Mouse (Mus musculus) liver, adult 2 months (tissue): ENCODE measurements around the gene Cdc42ep2. TPM values are rescaled to one million over a fixed set of nuclear protein-coding genes. Genes with fewer than 3 reads are reported as not detected.
A peak's percentile ranks its signal among the peaks of the same experiment; 100 is the strongest.

Experiments
- DNase-seq: peaks from one replicate; pipeline ENCODE4 v3.0.0-alpha.2; 2011; ENCODE audit warnings: low read depth, low spot score; ENCODE audit errors: extremely low read depth
- H3K27ac ChIP-seq: fragments of 200-500 bp; replicated peaks from 2 replicates; pipeline ENCODE4 v1.5.1; 2012; ENCODE audit warnings: low read depth, mild to moderate bottlenecking, control low read depth, inconsistent platforms, low read length; ENCODE audit not compliant: insufficient read depth
- H3K27me3 ChIP-seq: fragments of 200-500 bp; 2 replicates; pipeline ENCODE4 v1.6.1; 2012; ENCODE audit warnings: mild to moderate bottlenecking, moderate library complexity, low read length, inconsistent platforms; ENCODE audit not compliant: control insufficient read depth, insufficient read depth
- H3K36me3 ChIP-seq: fragments of 200-500 bp; 2 replicates; pipeline ENCODE4 v1.6.1; 2012; ENCODE audit warnings: low read length, inconsistent platforms; ENCODE audit not compliant: control insufficient read depth, insufficient read depth
- H3K4me1 ChIP-seq: fragments of 200-500 bp; 2 replicates; pipeline ENCODE4 v1.6.1; 2011; ENCODE audit warnings: low read length; ENCODE audit not compliant: control insufficient read depth, insufficient read depth
- H3K4me3 ChIP-seq: fragments of 200-500 bp; 2 replicates; pipeline ENCODE4 v1.5.1; 2011; ENCODE audit warnings: low read depth, mild to moderate bottlenecking, control low read depth, low read length, moderate library complexity; ENCODE audit not compliant: insufficient read depth
- H3K79me2 ChIP-seq: fragments of 200-500 bp; 2 replicates; pipeline ENCODE4 v1.6.1; 2012; ENCODE audit warnings: inconsistent platforms, mild to moderate bottlenecking, low read length, moderate library complexity; ENCODE audit not compliant: control insufficient read depth, insufficient read depth
- H3K9ac ChIP-seq: fragments of 200-500 bp; 2 replicates; pipeline ENCODE4 v1.6.1; 2012; ENCODE audit warnings: low read depth, mild to moderate bottlenecking, control low read depth, inconsistent platforms, low read length
- CTCF ChIP-seq: fragments of 200-500 bp; IDR thresholded peaks from 2 replicates; pipeline ENCODE4 v1.5.1; 2011; ENCODE audit warnings: low read depth, low read length, control low read depth
- POLR2A ChIP-seq: fragments of 200-500 bp; IDR thresholded peaks from 2 replicates; pipeline ENCODE4 v1.6.1; 2011; ENCODE audit warnings: low read length, control low read depth; ENCODE audit not compliant: insufficient read depth; ENCODE audit errors: extremely low read depth
- WGBS: fragments of 180-500 bp; shearing (Covaris S2); methylation state at CpG from one replicate; pipeline ENCODE4 v1.1.7; 2018; 5-methylcytosine and 5-hydroxymethylcytosine counted together
- polyA plus RNA-seq: library from polyadenylated mRNA; depleted of rRNA; stranded (reverse); fragments of >200 nt; gene quantifications from 2 replicates; pipeline ENCODE4 v1.2.3, GENCODE M21; 2012
- total RNA-seq: library from RNA; depleted of rRNA; stranded (reverse); fragments of >200 nt; gene quantifications from 2 replicates; pipeline ENCODE4 v1.2.3, GENCODE M21; 2014

Gene Cdc42ep2
- total and polyA plus RNA-seq, 2 experiments, result 1.7 to 2.4 TPM

GRCm38 (mm10) chr19:5963883-5964562 lies 39.4 kb upstream of the Cdc42ep2 start, which contains the start of gene Pola2:
TSS of gene Pola2 (minus strand) at chr19:5964202.
- TF ChIP-seq POLR2A (0 out of 2 replicates have a peak, but pooled peaks have one; percentile 37), CTCF (no peak)
- peak; percentile 70 for DNase-seq

GRCm38 (mm10) chr19:5962651-5963050 lies 38.0 kb upstream of the Cdc42ep2 start:
- no peak overlapping the region for H3K4me3 ChIP-seq
- H3K4me1 ChIP-seq, result peaks cover 9% of the 10 kb centered on the region; the same call in 1 of the 2 replicates

More at GRCm38 (mm10) chr19:5963883-5964562, 39.4 kb upstream of the Cdc42ep2 start, which contains the start of gene Pola2:
- H3K4me3 ChIP-seq, result peak within 1 kb of the TSS; percentile 63
- peaks cover 6% of the 10 kb centered on the region; the same call in 1 of the 2 replicates for H3K4me1 ChIP-seq
- peak within 1 kb of the TSS; percentile 67 for H3K9ac ChIP-seq
- peak within 1 kb of the TSS; percentile 56 for H3K27ac ChIP-seq
- H3K36me3 ChIP-seq, result no peaks in the 10 kb centered on the region
- H3K79me2 ChIP-seq, result no peaks in the 10 kb centered on the region; the same call in 1 of the 2 replicates
- WGBS, result under 1% methylated on average over 50 of the region's 50 CpGs
- H3K27me3 ChIP-seq, result no peaks in the 10 kb centered on the region

GRCm38 (mm10) chr19:5957371-5957770 lies 32.8 kb upstream of the Cdc42ep2 start:
- peak; percentile 95 for DNase-seq
- Histone ChIP-seq H3K27me3 (no peaks in the 10 kb centered on the region), H3K4me3 (no peak overlapping the region), H3K9ac (no peak overlapping the region), H3K36me3 (no peaks in the 10 kb centered on the region), H3K79me2 (no peaks in the 10 kb centered on the region; the same call in 1 of the 2 replicates), H3K4me1 (peaks cover 15% of the 10 kb centered on the region), H3K27ac (peak overlapping the region; percentile 29)
- no peak for TF ChIP-seq CTCF
- TF ChIP-seq POLR2A, result no peak
- 21% methylated on average over 5 of the region's 5 CpGs for WGBS

More at GRCm38 (mm10) chr19:5962651-5963050, 38.0 kb upstream of the Cdc42ep2 start:
- 40% methylated on average over 1 of the region's 1 CpGs for WGBS
- Histone ChIP-seq H3K27me3 (no peaks in the 10 kb centered on the region), H3K27ac (no peak overlapping the region), H3K9ac (no peak overlapping the region), H3K79me2 (no peaks in the 10 kb centered on the region; the same call in 1 of the 2 replicates), H3K36me3 (no peaks in the 10 kb centered on the region)
- no peak for DNase-seq
- TF ChIP-seq POLR2A (no peak), CTCF (no peak)

GRCm38 (mm10) chr19:5956685-5957084 lies 32.1 kb upstream of the Cdc42ep2 start:
- H3K79me2 ChIP-seq, result no peaks in the 10 kb centered on the region
- no peaks in the 10 kb centered on the region for H3K27me3 ChIP-seq
- H3K4me3 ChIP-seq, result no peak overlapping the region
- no peak overlapping the region for H3K9ac ChIP-seq
- H3K36me3 ChIP-seq, result no peaks in the 10 kb centered on the region
- H3K4me1 ChIP-seq, result peaks cover 15% of the 10 kb centered on the region
- peak overlapping the region; percentile 29 for H3K27ac ChIP-seq
- peak; percentile 78 for DNase-seq
- no peak for TF ChIP-seq POLR2A
- peak; percentile 53 for TF ChIP-seq CTCF
- WGBS, result 0% methylated on average over 3 of the region's 3 CpGs

- no peaks in the 10 kb centered on the region for H3K27me3 ChIP-seq
- H3K4me3 ChIP-seq, result 0 out of 2 replicates have a peak overlapping the region, but pooled peaks have one; percentile 2
- no peaks in the 10 kb centered on the region for H3K79me2 ChIP-seq
- H3K27ac ChIP-seq, result peak overlapping the region; percentile 72
- peaks cover 15% of the 10 kb centered on the region for H3K4me1 ChIP-seq
- peak; percentile 78 for DNase-seq
- peak overlapping the region; percentile 19; the same call in 1 of the 2 replicates for H3K9ac ChIP-seq
- peaks cover under 1% of the 10 kb centered on the region; the same call in 1 of the 2 replicates for H3K36me3 ChIP-seq
- TF ChIP-seq POLR2A, result no peak
- TF ChIP-seq CTCF, result no peak
- WGBS, result 11% methylated on average over 28 of the region's 28 CpGs
These were observed 31.4 kb upstream of the Cdc42ep2 start for GRCm38 (mm10) chr19:5955704-5956670.
